Mouse (Mus musculus): ENCODE measurements around the gene Inf2.

DNA sequence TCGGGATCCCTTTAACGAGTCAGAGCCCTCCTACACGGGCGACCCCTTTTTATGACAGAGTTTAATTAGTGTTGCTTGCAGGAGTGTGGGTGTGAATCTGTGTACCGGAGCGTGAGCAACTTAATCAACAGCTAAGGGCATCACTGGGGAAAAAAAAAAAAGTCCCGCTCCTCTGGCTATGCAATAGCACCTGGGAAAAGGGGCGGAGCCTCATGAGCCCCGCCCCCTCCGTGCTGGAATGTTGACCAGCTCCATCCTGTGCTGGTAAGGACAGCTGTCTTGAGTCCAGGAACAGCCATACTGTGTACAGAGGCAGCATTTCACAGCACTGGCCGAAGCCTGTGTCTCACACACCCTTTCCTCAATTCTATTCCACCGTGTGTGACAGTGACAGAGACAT lies 33.7 kb upstream of the Inf2 start:
- no peak for TF ChIP-seq CTCF (IDR thresholded peaks at IDR 0.05; ENCODE audit: low read depth, low read length)
- no peak for TF ChIP-seq POLR2A (IDR thresholded peaks at IDR 0.05; ENCODE audit: insufficient read depth, low read length)
